Mouse (Mus musculus) heart, embryonic 14.5 days (tissue): ENCODE results near the gene Mrtfb. TPM values are rescaled to one million over a fixed set of nuclear protein-coding genes. Genes with fewer than 3 reads are reported as not detected.

Source experiments
- ATAC-seq: fragments of 200-750 bp; cut with Nextera tagmentation; 2 replicates; pipeline ENCODE4 v1.8.0; 2017; ENCODE audit warnings: low read depth, moderate TSS enrichment; ENCODE audit not compliant: insufficient number of reproducible peaks, insufficient read depth, low FRiP score
- H3K27ac ChIP-seq, 2 experiments: fragments of 200-500 bp in 1 of 2; fragments of 300-500 bp in 1 of 2; sonication (generic) in 1 of 2; replicated peaks in 1 of 2; 2 replicates each; pipeline ENCODE4 v1.5.1; 2012 to 2014; ENCODE audit warnings: low read depth in 2 of 2, low read length in 2 of 2, control low read depth in 1 of 2, mild to moderate bottlenecking in 1 of 2, mixed read lengths in 1 of 2; ENCODE audit not compliant: control insufficient read depth in 1 of 2, insufficient read depth in 1 of 2
- H3K27me3 ChIP-seq: fragments of 300-500 bp; sonication (generic); 2 replicates; pipeline ENCODE4 v1.6.1; 2014; ENCODE audit warnings: mild to moderate bottlenecking, low read length, control low read depth; ENCODE audit not compliant: control insufficient read depth, insufficient read depth
- H3K36me3 ChIP-seq: fragments of 300-500 bp; sonication (generic); 2 replicates; pipeline ENCODE4 v1.6.1; 2014; ENCODE audit warnings: mild to moderate bottlenecking, control low read depth, low read length, mixed read lengths; ENCODE audit not compliant: control insufficient read depth, insufficient read depth
- H3K4me1 ChIP-seq, 2 experiments: fragments of 200-500 bp in 1 of 2; fragments of 300-500 bp in 1 of 2; sonication (generic) in 1 of 2; 2 replicates each; pipeline ENCODE4 v1.6.1; 2012 to 2014; ENCODE audit warnings: low read length in 2 of 2, control low read depth in 1 of 2, mixed read lengths in 1 of 2; ENCODE audit not compliant: control insufficient read depth in 2 of 2, insufficient read depth in 2 of 2
- H3K4me2 ChIP-seq: fragments of 300-500 bp; sonication (generic); 2 replicates; pipeline ENCODE4 v1.6.1; 2014; ENCODE audit warnings: mild to moderate bottlenecking, low read length
- H3K4me3 ChIP-seq, 2 experiments: fragments of 200-500 bp in 1 of 2; fragments of 300-500 bp in 1 of 2; sonication (generic) in 1 of 2; 2 replicates each; pipeline ENCODE4 v1.5.1; 2012 to 2014; ENCODE audit warnings: low read length in 2 of 2, mild to moderate bottlenecking in 2 of 2, control low read depth in 1 of 2, low read depth in 1 of 2, moderate library complexity in 1 of 2; ENCODE audit not compliant: control insufficient read depth in 1 of 2, insufficient read depth in 1 of 2
- H3K9ac ChIP-seq: fragments of 300-500 bp; sonication (generic); 2 replicates; pipeline ENCODE4 v1.6.1; 2014; ENCODE audit warnings: mild to moderate bottlenecking, low read length
- H3K9me3 ChIP-seq: fragments of 300-500 bp; sonication (generic); 2 replicates; pipeline ENCODE4 v1.6.1; 2016; ENCODE audit warnings: low read length, control low read depth; ENCODE audit not compliant: control insufficient read depth
- WGBS: fragments of 180-500 bp; shearing (Covaris S2); extraction: QIAGEN DNeasy Blood & Tissue Kit; methylation state at CpG from one replicate; pipeline ENCODE4 v1.1.7; 2014; 5-methylcytosine and 5-hydroxymethylcytosine counted together
- polyA plus RNA-seq: library from polyadenylated mRNA; unstranded; fragments of >200 nt; fragmentation: Nextera tagmentation; extraction: Ambion mirVana; gene quantifications from 2 replicates; pipeline ENCODE4 v1.2.1, GENCODE M21; 2014

Gene Mrtfb
- polyA plus RNA-seq = 20.9 and 22.2 TPM in 2 replicates

- Histone ChIP-seq H3K4me2 (peak within 1 kb of the TSS; percentile 91), H3K9me3 (no peaks in the 10 kb centered on the region), H3K4me3 (peak within 1 kb of the TSS; percentile 84 to 94), H3K4me1 (peaks cover 11 to 26% of the 10 kb centered on the region in 2 experiments), H3K27me3 (no peaks in the 10 kb centered on the region), H3K36me3 (no peaks in the 10 kb centered on the region), H3K27ac (peak within 1 kb of the TSS; percentile 57 to 75), H3K9ac (peak within 1 kb of the TSS; percentile 97)
- 2% methylated on average over 37 of the region's 56 CpGs for WGBS
- ATAC-seq = peak; percentile 83
Measured at GRCm38 (mm10) chr16:13255855-13256635, at the start of gene Mrtfb. TSS of gene Mrtfb (plus strand) at chr16:13256481.

GRCm38 (mm10) chr16:13207649-13208048, 48.6 kb upstream of the Mrtfb start:
- ATAC-seq = no peak
- H3K4me3 ChIP-seq = no peak overlapping the region
- H3K27me3 ChIP-seq = no peaks in the 10 kb centered on the region
- H3K9ac ChIP-seq = no peak overlapping the region
- H3K36me3 ChIP-seq = no peaks in the 10 kb centered on the region
- H3K4me1 ChIP-seq = peaks cover 3 to 4% of the 10 kb centered on the region in 2 experiments; a peak in 1 of 4 replicates
- no peak overlapping the region for H3K27ac ChIP-seq
- WGBS = 71% methylated on average over 5 of the region's 5 CpGs
- no peak overlapping the region for H3K4me2 ChIP-seq
- H3K9me3 ChIP-seq = no peaks in the 10 kb centered on the region

GRCm38 (mm10) chr16:13208087-13208486, 48.2 kb upstream of the Mrtfb start:
- H3K4me3 ChIP-seq = no peak overlapping the region
- ATAC-seq = no peak
- H3K9ac ChIP-seq = no peak overlapping the region
- H3K27ac ChIP-seq = no peak overlapping the region
- WGBS = 33% methylated on average over 3 of the region's 3 CpGs
- no peaks in the 10 kb centered on the region for H3K9me3 ChIP-seq
- no peaks in the 10 kb centered on the region for H3K36me3 ChIP-seq
- H3K4me2 ChIP-seq = no peak overlapping the region
- peaks cover 3 to 4% of the 10 kb centered on the region in 2 experiments; a peak in 1 of 4 replicates for H3K4me1 ChIP-seq
- no peaks in the 10 kb centered on the region for H3K27me3 ChIP-seq

- Histone ChIP-seq H3K4me3 (no peak overlapping the region), H3K36me3 (no peaks in the 10 kb centered on the region), H3K9ac (no peak overlapping the region), H3K4me1 (peaks cover 9 to 17% of the 10 kb centered on the region in 2 experiments), H3K9me3 (no peaks in the 10 kb centered on the region), H3K27me3 (no peaks in the 10 kb centered on the region), H3K27ac (no peak overlapping the region), H3K4me2 (no peak overlapping the region)
- 71% methylated on average over 4 of the region's 4 CpGs for WGBS
- no peak for ATAC-seq
Measured at GRCm38 (mm10) chr16:13212781-13213180, 43.5 kb upstream of the Mrtfb start.

GRCm38 (mm10) chr16:13216116-13216952, 39.9 kb upstream of the Mrtfb start:
- H3K9ac ChIP-seq = no peak overlapping the region
- 31% methylated on average over 5 of the region's 5 CpGs for WGBS
- no peaks in the 10 kb centered on the region for H3K27me3 ChIP-seq
- H3K4me1 ChIP-seq = peaks cover 13 to 23% of the 10 kb centered on the region in 2 experiments
- peak overlapping the region; percentile 74 to 78 for H3K27ac ChIP-seq
- H3K4me2 ChIP-seq = 0 out of 2 replicates have a peak overlapping the region, but pooled peaks have one; percentile 3
- ATAC-seq = no peak
- H3K4me3 ChIP-seq = no peak overlapping the region
- no peaks in the 10 kb centered on the region for H3K36me3 ChIP-seq
- H3K9me3 ChIP-seq = no peaks in the 10 kb centered on the region

- H3K36me3 ChIP-seq = no peaks in the 10 kb centered on the region
- no peak for ATAC-seq
- H3K4me1 ChIP-seq = peaks cover 13 to 26% of the 10 kb centered on the region in 2 experiments
- H3K4me2 ChIP-seq = no peak overlapping the region
- H3K27ac ChIP-seq = no peak overlapping the region
- no peaks in the 10 kb centered on the region for H3K9me3 ChIP-seq
- no peak overlapping the region for H3K9ac ChIP-seq
- 81% methylated on average over 8 of the region's 8 CpGs for WGBS
- H3K4me3 ChIP-seq = no peak overlapping the region
- no peaks in the 10 kb centered on the region for H3K27me3 ChIP-seq
Measured at GRCm38 (mm10) chr16:13217951-13218350, 38.3 kb upstream of the Mrtfb start.

GRCm38 (mm10) chr16:13221475-13221874, 34.8 kb upstream of the Mrtfb start:
- Histone ChIP-seq H3K27me3 (no peaks in the 10 kb centered on the region), H3K27ac (no peak overlapping the region), H3K4me3 (no peak overlapping the region), H3K4me1 (peaks cover 7 to 16% of the 10 kb centered on the region in 2 experiments), H3K9ac (no peak overlapping the region), H3K9me3 (no peaks in the 10 kb centered on the region), H3K36me3 (no peaks in the 10 kb centered on the region), H3K4me2 (no peak overlapping the region)
- WGBS = 43% methylated on average over 1 of the region's 1 CpGs
- ATAC-seq = 0 out of 2 replicates have a peak, but pooled peaks have one; percentile 38
